Comparison of ENCODE assay signal across 12 mouse cellular contexts in genomic region chr10:12863581-12863980, GRCm38 (mm10). TPM values are rescaled to one million over a fixed set of nuclear protein-coding genes. Genes with fewer than 3 reads are reported as not detected.
DNase-seq lines count a peak whose midpoint lies in the region.
"Had no signal": no experiment of that assay in that cellular context is flagged by ENCODE, and none has a peak within 500 bp of the region (broad histone marks: within the 10 kb centered on the region; RNA-seq: fewer than 3 reads in every experiment).

No protein-coding gene starts in this region.

- DNase-seq in adrenal gland, adult 2 months = peak; percentile 51
- no peak for DNase-seq in adrenal gland, postnatal 4 days (ENCODE audit: low spot score in 2 of 2)
- peak; percentile 29 for DNase-seq in adrenal gland, postnatal 25 days
- DNase-seq in adrenal gland, adult 18-20 months (ENCODE audit: low spot score in 2 of 2) = no peak
- DNase-seq in adrenal gland, postnatal 36 days = peak; percentile 50 to 58
- DNase-seq in testis, postnatal 14 days (ENCODE audit: low spot score) = no peak
- DNase-seq: cerebellum, adult 11-12 months; cerebellum, adult 2 months; cerebellum, adult 9-10 months; cerebellum, postnatal 10 days; cerebellum, postnatal 25 days; forebrain, postnatal 0 days had no signal

RNA-seq across cellular contexts. Expression of gene Utrn, which starts 5.6 kb away (rescaled TPM):
- total RNA-seq in adrenal gland, adult 2 months (2021) = 10 to 100 TPM; 70.3 to 81.8 TPM
- polyA plus RNA-seq in adrenal gland, adult 2 months (2012; rRNA removed) = 21.7 and 25.4 TPM in 2 replicates
- total RNA-seq in adrenal gland, postnatal 4 days (2021) = 100 to 1,000 TPM in 1 of 2 experiments, 10 to 100 TPM in 1; 91.1 to 101 TPM
- total RNA-seq in adrenal gland, postnatal 25 days (2021) = 91.5 and 114 TPM in 2 replicates
- total RNA-seq in adrenal gland, adult 18-20 months (2021) = 10 to 100 TPM; 73.1 to 79.5 TPM
- total RNA-seq in adrenal gland, postnatal 36 days (2021) = 100 to 1,000 TPM in 1 of 2 experiments, 10 to 100 TPM in 1; 98.5 to 102 TPM

Comparison
In these comparisons a context has a peak if more than half of its experiments do, and no peak if none do; other contexts are left out.
1. DNase-seq: peak in adrenal gland, adult 2 months (single experiment), adrenal gland, postnatal 25 days (single experiment) and adrenal gland, postnatal 36 days (2 of 2); none in adrenal gland, postnatal 4 days (0 of 2), adrenal gland, adult 18-20 months (0 of 2) and testis, postnatal 14 days (single experiment).